Mouse (Mus musculus): ENCODE results near the gene Hist1h2ah.

The Hist1h2ah gene

GRCm38 (mm10) chr13:22039364-22039763 lies 4.0 kb upstream of the Hist1h2ah start:
- DNase-seq (ENCODE audit: low spot score), result no peak

DNA sequence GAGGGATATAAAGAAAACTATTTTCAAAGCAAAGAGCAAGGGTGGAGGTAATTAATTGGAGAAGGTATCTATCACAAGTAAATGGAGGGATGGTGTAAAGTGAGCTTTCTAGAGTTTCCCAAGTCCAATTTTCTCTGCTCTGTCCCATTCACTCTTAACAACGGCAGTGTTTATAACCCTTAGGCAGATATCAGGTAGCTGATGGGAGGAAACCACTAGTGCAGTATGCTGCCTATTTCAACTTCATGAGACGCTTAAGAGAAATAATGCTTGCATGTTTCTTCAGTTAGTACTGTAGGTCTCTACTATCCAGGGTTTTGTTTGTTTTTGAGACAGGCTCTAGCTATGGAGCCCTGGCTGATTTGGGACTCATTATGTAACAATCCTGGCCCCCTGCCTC lies 2.0 kb upstream of the Hist1h2ah start:
- DNase-seq (ENCODE audit: low spot score), result no peak

DNA sequence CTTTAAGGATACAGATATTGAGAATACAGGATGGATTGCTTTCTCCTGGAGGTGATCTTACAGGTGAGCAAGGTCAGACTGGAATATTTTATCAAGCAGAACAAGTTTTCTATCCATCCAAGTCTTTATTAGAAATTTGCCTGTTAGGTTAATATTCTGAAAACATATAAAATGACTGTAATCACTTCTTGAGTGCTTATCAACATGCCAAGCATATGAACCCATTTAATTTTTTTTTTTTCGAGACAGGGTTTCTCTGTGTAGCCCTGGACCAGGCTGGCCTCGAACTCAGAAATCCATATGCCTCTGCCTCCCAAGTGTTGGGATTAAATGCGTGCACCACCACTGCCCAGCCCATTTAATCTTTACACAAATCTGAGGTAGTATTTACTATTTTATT lies 1.6 kb upstream of the Hist1h2ah start:
- no peak for DNase-seq (ENCODE audit: low spot score)

DNA sequence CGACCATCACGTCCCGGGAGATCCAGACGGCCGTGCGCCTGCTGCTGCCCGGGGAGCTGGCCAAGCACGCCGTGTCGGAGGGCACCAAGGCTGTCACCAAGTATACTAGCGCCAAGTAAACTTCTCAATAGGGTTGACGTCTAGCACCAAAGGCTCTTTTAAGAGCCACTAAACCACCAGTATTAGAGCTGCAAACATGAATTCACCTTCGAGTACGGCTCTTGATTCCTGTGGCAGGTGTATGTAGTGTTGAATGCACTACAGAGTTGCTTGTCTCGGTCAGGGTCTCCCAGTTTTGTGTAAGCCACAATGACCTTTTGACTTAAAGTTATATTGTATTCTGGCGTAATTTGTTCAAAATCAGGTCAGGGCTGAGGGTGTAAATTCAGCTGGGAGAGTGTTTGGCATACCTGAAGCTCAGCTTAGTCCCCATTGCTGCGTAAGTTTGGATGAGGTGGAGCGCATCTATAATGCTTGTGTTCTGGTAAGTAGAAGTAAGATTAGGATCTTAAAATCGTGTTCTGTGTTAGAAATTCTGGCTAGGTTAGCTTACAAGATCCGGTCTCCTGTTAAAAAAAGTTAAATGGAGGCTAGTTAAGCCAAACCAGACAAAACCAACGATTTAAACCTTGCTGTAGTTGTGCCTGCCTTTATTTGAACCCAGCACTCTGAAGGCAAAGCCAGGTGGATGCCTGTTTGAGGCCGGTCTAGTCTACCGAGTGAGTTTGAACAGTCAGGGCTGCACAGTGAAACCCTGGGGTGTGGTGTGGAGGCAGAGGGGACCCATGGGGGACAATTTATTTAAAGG lies 985 bp upstream of the Hist1h2ah start:
- no peak for DNase-seq (ENCODE audit: low spot score)

- DNase-seq (ENCODE audit: low spot score), result no peak
Measured at GRCm38 (mm10) chr13:22034443-22035266, 713 bp downstream of the Hist1h2ah start.

DNA sequence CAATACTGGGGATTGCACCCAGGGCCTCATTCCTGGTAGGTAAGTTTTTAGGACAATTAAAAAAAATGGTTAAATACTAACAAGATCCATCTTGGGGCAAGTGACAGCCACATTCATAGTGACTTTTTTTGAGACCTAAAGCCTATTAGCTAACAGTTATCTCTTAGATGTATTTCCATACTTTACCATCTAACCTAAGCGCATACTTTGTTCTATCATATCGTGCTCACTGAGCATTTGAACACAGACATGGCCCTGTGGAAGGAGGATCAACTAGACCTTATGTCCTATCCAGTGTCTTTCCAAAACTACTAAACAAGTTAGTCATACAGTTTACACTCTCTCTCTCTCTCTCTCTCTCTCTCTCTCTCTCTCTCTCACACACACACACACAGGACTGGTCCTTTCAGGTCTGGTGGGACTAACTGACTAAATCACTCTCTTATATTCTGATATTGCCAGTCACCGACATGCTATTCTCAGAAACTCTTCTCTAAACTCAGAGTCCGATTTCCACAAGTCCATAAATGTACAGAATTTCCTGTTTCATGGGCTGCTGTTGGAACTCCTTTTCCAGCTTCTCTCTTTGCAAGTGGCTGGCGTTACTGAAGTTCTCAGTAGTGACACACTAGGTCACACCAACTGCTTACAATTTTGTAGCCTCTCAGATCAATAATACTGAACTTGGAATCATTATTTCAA lies 1.5 kb downstream of the Hist1h2ah start:
- DNase-seq (ENCODE audit: low spot score), result no peak

DNA sequence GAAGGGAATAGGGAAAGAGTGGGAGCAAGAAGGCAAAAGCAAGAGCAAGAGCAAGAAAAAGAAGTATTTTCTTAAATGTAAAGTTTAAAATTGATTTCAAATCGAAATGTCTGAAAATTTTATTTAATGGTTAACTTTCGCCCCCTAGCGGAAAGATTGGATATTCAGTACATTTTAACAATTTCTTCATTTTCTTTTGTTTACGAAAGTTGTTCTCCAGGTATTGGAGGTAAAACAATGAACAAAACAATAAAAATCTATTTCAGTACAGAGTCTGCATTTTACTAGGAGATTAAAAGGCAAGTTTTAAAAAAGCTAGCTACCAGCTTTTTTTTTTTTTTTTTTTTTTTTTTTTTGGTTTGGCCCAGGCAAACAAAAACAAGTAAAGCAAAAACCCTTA lies 4.9 kb downstream of the Hist1h2ah start:
- no peak for DNase-seq (ENCODE audit: low spot score)

- no peak for DNase-seq (ENCODE audit: low spot score)
Measured at GRCm38 (mm10) chr13:22029928-22030327, 5.4 kb downstream of the Hist1h2ah start.

GRCm38 (mm10) chr13:22028673-22029460 lies 6.5 kb downstream of the Hist1h2ah start:
- DNase-seq (ENCODE audit: low spot score), result peak; percentile 92

DNA sequence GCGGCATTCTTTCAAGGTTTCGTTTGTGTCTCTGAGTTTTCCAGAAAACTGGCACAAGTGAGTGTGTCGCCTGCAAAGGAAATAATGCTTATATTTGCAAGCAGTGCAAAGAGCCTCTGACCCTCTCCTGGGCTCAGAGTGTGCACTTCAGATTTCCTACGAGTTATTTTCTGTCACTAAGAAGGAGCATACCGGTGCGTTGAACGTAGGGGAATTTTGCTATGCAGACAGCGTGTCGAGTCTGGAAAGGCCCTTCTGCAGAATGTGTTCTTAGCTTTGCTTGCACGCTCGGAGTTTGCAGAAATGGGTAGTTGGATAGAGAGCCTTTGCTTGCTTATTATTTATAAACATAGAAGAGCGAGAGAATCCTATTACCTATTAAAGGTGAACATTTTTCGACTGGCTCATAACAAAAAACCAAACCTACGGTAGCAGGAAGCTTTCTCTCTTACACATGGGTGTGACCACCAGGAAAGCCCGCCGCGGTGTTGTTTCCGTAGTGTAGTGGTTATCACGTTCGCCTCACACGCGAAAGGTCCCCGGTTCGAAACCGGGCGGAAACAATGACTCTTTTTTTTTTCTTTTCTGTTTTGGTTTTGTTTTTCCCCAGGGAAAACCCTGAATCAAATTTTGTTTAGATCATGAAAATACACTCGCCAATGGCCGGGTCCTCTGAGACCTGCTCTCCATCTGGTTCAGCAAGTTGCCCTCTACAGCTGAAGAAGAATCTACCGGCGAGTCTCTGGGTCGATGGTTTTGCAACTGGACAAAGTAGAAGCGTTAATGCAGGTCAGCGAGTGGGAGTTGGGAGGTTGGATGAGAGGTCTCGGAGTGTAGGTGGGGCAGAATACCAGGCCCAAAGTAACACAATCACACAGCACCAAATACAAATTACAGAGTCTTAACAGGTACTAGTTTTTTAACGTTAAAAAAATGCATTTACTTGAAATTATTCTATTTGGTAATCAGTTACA lies 9.0 kb downstream of the Hist1h2ah start:
- DNase-seq (ENCODE audit: low spot score), result peak; percentile 81

GRCm38 (mm10) chr13:22022241-22022640 lies 13.1 kb downstream of the Hist1h2ah start:
- peak; percentile 64 for DNase-seq (ENCODE audit: low spot score)

DNA sequence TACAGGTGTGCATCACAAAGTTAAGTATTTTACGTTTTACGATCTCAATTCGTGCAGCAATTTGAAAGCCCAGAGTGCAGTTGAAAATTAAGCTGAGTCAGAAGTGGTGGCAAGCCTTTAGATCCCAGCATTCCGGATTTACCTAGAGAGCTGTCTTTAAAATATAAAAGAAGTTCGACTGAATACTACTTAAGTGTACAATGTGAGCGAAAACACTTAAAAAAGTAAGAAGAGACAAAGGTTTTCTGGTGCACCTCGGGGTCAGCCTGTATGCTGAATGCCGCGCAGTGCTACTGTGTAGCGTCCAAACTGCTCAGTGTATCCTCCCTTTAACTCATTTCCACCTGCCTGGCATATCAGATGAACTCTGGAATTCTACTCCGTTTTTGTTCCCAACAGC lies 13.8 kb downstream of the Hist1h2ah start:
- DNase-seq (ENCODE audit: low spot score), result no peak

DNA sequence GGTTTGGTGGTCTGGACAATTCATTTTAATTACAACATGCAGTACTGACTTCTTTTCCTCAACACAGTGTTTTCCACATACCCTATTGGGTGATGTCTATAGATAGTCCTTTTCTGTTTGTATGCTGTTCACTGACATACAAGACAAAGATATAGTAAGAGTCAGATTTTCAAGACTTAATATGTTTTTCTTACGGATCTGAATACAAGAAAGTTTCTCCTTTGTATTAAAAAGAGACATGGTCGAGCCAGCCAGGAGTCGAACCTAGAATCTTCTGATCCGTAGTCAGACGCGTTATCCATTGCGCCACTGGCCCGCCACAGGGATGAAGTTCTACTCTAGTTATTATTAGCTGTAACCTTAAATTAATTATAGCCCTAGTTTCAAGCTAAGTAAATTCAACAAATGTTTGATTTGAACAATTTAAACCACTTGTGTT lies 14.4 kb downstream of the Hist1h2ah start:
- DNase-seq (ENCODE audit: low spot score), result peak; percentile 56

- DNase-seq (ENCODE audit: low spot score), result no peak
Measured at GRCm38 (mm10) chr13:22019934-22020835, 15.2 kb downstream of the Hist1h2ah start.

DNA sequence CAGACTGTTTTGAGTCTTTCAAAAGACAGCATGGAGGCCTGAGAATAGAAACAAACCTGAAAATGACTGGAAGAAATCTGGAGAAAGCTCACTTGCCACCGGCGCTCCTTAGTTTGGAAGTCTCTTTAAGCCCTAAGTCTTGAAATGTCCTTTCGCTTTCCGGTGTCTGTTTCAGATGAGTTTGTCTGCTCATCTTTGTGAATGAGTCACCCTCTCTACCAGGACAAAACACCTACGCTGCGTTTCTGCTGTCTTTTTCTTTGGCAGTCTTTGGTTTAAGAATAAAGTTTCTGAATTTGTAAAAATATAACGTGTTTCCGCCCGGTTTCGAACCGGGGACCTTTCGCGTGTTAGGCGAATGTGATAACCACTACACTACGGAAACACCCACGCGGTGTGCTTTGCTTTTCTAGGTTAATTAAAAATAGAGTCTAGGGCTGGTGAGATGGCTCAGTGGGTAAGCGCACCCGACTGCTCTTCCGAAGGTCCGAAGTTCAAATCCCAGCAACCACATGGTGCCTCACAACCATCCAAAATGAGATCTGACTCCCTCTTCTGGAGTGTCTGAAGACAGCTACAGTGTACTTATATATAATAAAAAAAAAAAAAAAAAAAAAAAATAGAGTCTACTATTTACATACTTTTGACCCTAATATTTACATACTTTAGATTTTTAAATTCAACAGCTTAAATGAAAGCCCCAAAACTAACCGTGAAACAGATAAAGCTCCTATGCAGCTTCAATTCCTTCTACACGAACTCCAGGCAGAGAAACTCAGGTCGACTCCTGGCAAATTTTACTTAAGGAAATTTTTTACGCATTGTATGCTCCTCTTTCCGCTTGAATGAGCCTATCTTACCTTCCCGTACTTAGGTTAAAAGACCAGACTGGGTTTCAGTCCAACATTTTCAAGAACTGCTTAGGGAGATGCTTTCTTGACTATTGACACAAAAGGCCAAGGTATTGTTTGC lies 19.6 kb downstream of the Hist1h2ah start:
- DNase-seq (ENCODE audit: low spot score), result peak; percentile 58

GRCm38 (mm10) chr13:22014411-22014845 lies 20.9 kb downstream of the Hist1h2ah start:
- no peak for DNase-seq (ENCODE audit: low spot score)

GRCm38 (mm10) chr13:22013716-22014115 lies 21.7 kb downstream of the Hist1h2ah start:
- no peak for DNase-seq (ENCODE audit: low spot score)

DNA sequence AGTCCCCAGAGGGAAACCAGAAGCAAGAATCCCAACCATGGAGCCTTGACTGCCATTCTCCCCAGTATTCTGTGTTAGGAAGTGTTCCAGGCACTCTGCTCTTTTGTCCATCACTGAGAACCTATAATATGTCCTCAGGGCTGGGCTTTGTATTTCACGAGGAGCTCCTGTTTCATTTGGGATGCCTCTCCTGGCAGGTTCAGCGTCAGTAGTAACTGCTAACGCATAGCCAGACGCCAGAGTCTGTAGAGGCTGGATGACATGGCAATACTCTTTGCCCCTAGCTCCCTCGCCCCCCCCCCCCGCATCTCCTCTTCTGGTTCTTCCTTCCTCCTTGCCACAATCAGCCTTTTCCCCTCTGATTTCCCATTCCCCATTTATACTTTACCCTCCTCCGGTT lies 25.7 kb downstream of the Hist1h2ah start, which contains the start of gene Prss16:
Gene Prss16, minus strand, starts transcription at position 101 of the 400 bp plus-strand sequence.
- DNase-seq (ENCODE audit: low spot score), result no peak

All from ovary, postnatal 36 days (tissue).